Mouse (Mus musculus): ENCODE results near the gene Slc43a3. TPM values are rescaled to one million over a fixed set of nuclear protein-coding genes. Genes with fewer than 3 reads are reported as not detected.

The Slc43a3 gene
- total RNA-seq, 1 experiment = 13.8 TPM

- Histone ChIP-seq H3K4me3 (ENCODE audit: insufficient read depth in 1 of 2, low read depth in 1 of 2, low read length in 2 of 2, poor library complexity in 1 of 2, severe bottlenecking in 1 of 2) (no peak within 1 kb of the TSS), H3K9me3 (ENCODE audit: control insufficient read depth, insufficient read depth, low read depth, low read length) (no peaks in the 10 kb centered on the region), H3K27ac (ENCODE audit: insufficient read depth, low read depth, low read length, poor library complexity, severe bottlenecking) (no peak within 1 kb of the TSS), H3K4me1 (ENCODE audit: control insufficient read depth in 2 of 2, insufficient read depth in 2 of 2, low read length in 2 of 2, poor library complexity in 1 of 2) (no peaks in the 10 kb centered on the region), H3K36me3 (ENCODE audit: control insufficient read depth, insufficient read depth, low read length, poor library complexity, severe bottlenecking) (no peaks in the 10 kb centered on the region), H3K9ac (ENCODE audit: insufficient read depth, low read depth, low read length, poor library complexity, severe bottlenecking) (no peak within 1 kb of the TSS)
- TF ChIP-seq ZC3H11A (IDR thresholded peaks at IDR 0.05; ENCODE audit: borderline replicate concordance, low read depth, low read length) = no peak
- TF ChIP-seq CHD2 (IDR thresholded peaks at IDR 0.05; ENCODE audit: low read depth, low read length) = no peak
- no peak for TF ChIP-seq ZNF384 (IDR thresholded peaks at IDR 0.05; ENCODE audit: low read depth, low read length)
- no peak for TF ChIP-seq HCFC1 (IDR thresholded peaks at IDR 0.05; ENCODE audit: borderline replicate concordance, insufficient read depth, low read length)
- no peak for TF ChIP-seq MAFK (IDR thresholded peaks at IDR 0.05; ENCODE audit: insufficient read depth, low read depth, low read length)
- in situ Hi-C loops (cut with MboI; ENCODE audit: low sequenced_read_pairs in 2 of 2, unreplicated experiment in 2 of 2) = no loop called here
- no peak for DNase-seq (ENCODE audit: low read depth, low spot score)
These were observed 43.8 kb downstream of the Slc43a3 start, which contains the start of gene Prg2 for GRCm38 (mm10) chr2:84980188-84980587. Gene Prg2, plus strand, starts transcription at chr2:84980461.

GRCm38 (mm10) chr2:84987930-84988329 is 51.6 kb downstream of the Slc43a3 start, which contains the start of gene Prg3:
Gene Prg3, plus strand, starts transcription at chr2:84988215.
- in situ Hi-C loops (cut with MboI; ENCODE audit: low sequenced_read_pairs in 2 of 2, unreplicated experiment in 2 of 2) = no loop called here
- Histone ChIP-seq H3K9ac (ENCODE audit: insufficient read depth, low read depth, low read length, poor library complexity, severe bottlenecking) (no peak within 1 kb of the TSS), H3K4me3 (ENCODE audit: insufficient read depth in 1 of 2, low read depth in 1 of 2, low read length in 2 of 2, poor library complexity in 1 of 2, severe bottlenecking in 1 of 2) (no peak within 1 kb of the TSS), H3K27ac (ENCODE audit: insufficient read depth, low read depth, low read length, poor library complexity, severe bottlenecking) (no peak within 1 kb of the TSS), H3K36me3 (ENCODE audit: control insufficient read depth, insufficient read depth, low read length, poor library complexity, severe bottlenecking) (no peaks in the 10 kb centered on the region), H3K9me3 (ENCODE audit: control insufficient read depth, insufficient read depth, low read depth, low read length) (no peaks in the 10 kb centered on the region), H3K4me1 (ENCODE audit: control insufficient read depth in 2 of 2, insufficient read depth in 2 of 2, low read length in 2 of 2, poor library complexity in 1 of 2) (no peaks in the 10 kb centered on the region)
- DNase-seq (ENCODE audit: low read depth, low spot score) = no peak
- no peak for TF ChIP-seq HCFC1 (IDR thresholded peaks at IDR 0.05; ENCODE audit: borderline replicate concordance, insufficient read depth, low read length)
- no peak for TF ChIP-seq ZC3H11A (IDR thresholded peaks at IDR 0.05; ENCODE audit: borderline replicate concordance, low read depth, low read length)
- TF ChIP-seq MAFK (IDR thresholded peaks at IDR 0.05; ENCODE audit: insufficient read depth, low read depth, low read length) = no peak
- TF ChIP-seq ZNF384 (IDR thresholded peaks at IDR 0.05; ENCODE audit: low read depth, low read length) = no peak
- no peak for TF ChIP-seq CHD2 (IDR thresholded peaks at IDR 0.05; ENCODE audit: low read depth, low read length)

- H3K36me3 ChIP-seq (ENCODE audit: control insufficient read depth, insufficient read depth, low read length, poor library complexity, severe bottlenecking) = no peaks in the 10 kb centered on the region
- H3K9me3 ChIP-seq (ENCODE audit: control insufficient read depth, insufficient read depth, low read depth, low read length) = no peaks in the 10 kb centered on the region
- in situ Hi-C loops (cut with MboI; ENCODE audit: low sequenced_read_pairs in 2 of 2, unreplicated experiment in 2 of 2) = no loop called here
- DNase-seq (ENCODE audit: low read depth, low spot score) = no peak
- no peak overlapping the region for H3K4me3 ChIP-seq (ENCODE audit: insufficient read depth in 1 of 2, low read depth in 1 of 2, low read length in 2 of 2, poor library complexity in 1 of 2, severe bottlenecking in 1 of 2)
- no peak overlapping the region for H3K27ac ChIP-seq (ENCODE audit: insufficient read depth, low read depth, low read length, poor library complexity, severe bottlenecking)
- peaks cover 2% of the 10 kb centered on the region in 2 experiments; a peak in 1 of 4 replicates for H3K4me1 ChIP-seq (ENCODE audit: control insufficient read depth in 2 of 2, insufficient read depth in 2 of 2, low read length in 2 of 2, poor library complexity in 1 of 2)
- no peak overlapping the region for H3K9ac ChIP-seq (ENCODE audit: insufficient read depth, low read depth, low read length, poor library complexity, severe bottlenecking)
- TF ChIP-seq MAFK (IDR thresholded peaks at IDR 0.05; ENCODE audit: insufficient read depth, low read depth, low read length) (no peak), ZNF384 (IDR thresholded peaks at IDR 0.05; ENCODE audit: low read depth, low read length) (no peak), ZC3H11A (IDR thresholded peaks at IDR 0.05; ENCODE audit: borderline replicate concordance, low read depth, low read length) (no peak), CHD2 (IDR thresholded peaks at IDR 0.05; ENCODE audit: low read depth, low read length) (no peak), HCFC1 (IDR thresholded peaks at IDR 0.05; ENCODE audit: borderline replicate concordance, insufficient read depth, low read length) (no peak)
These were observed 60.0 kb downstream of the Slc43a3 start for GRCm38 (mm10) chr2:84996376-84996775.

GRCm38 (mm10) chr2:84999486-85000181 is 63.3 kb downstream of the Slc43a3 start:
- TF ChIP-seq HCFC1 (IDR thresholded peaks at IDR 0.05; ENCODE audit: borderline replicate concordance, insufficient read depth, low read length) (no peak), CHD2 (IDR thresholded peaks at IDR 0.05; ENCODE audit: low read depth, low read length) (no peak), ZNF384 (IDR thresholded peaks at IDR 0.05; ENCODE audit: low read depth, low read length) (no peak), MAFK (IDR thresholded peaks at IDR 0.05; ENCODE audit: insufficient read depth, low read depth, low read length) (no peak), ZC3H11A (IDR thresholded peaks at IDR 0.05; ENCODE audit: borderline replicate concordance, low read depth, low read length) (no peak)
- in situ Hi-C loops (cut with MboI; ENCODE audit: low sequenced_read_pairs in 2 of 2, unreplicated experiment in 2 of 2) = no loop called here

More at GRCm38 (mm10) chr2:84999486-85000181, 63.3 kb downstream of the Slc43a3 start:
- Histone ChIP-seq H3K9ac (ENCODE audit: insufficient read depth, low read depth, low read length, poor library complexity, severe bottlenecking) (no peak overlapping the region), H3K4me1 (ENCODE audit: control insufficient read depth in 2 of 2, insufficient read depth in 2 of 2, low read length in 2 of 2, poor library complexity in 1 of 2) (peaks cover 2% of the 10 kb centered on the region in 2 experiments; a peak in 2 of 4 replicates), H3K9me3 (ENCODE audit: control insufficient read depth, insufficient read depth, low read depth, low read length) (no peaks in the 10 kb centered on the region), H3K27ac (ENCODE audit: insufficient read depth, low read depth, low read length, poor library complexity, severe bottlenecking) (no peak overlapping the region), H3K36me3 (ENCODE audit: control insufficient read depth, insufficient read depth, low read length, poor library complexity, severe bottlenecking) (no peaks in the 10 kb centered on the region), H3K4me3 (ENCODE audit: insufficient read depth in 1 of 2, low read depth in 1 of 2, low read length in 2 of 2, poor library complexity in 1 of 2, severe bottlenecking in 1 of 2) (no peak overlapping the region)
- no peak for DNase-seq (ENCODE audit: low read depth, low spot score)

All from ES-E14 (cell line).